21 mouse cellular contexts compared by ENCODE assay signal in genomic region chr10:98629248-98629647, GRCm38 (mm10).
DNase-seq lines count a peak whose midpoint lies in the region; ATAC-seq and TF ChIP-seq lines count a peak whose summit lies in the region.
"Had no signal": no experiment of that assay in that cellular context is flagged by ENCODE, and none has a peak within 500 bp of the region (broad histone marks: within the 10 kb centered on the region; RNA-seq: fewer than 3 reads in every experiment).

No protein-coding gene starts in this region.

- H3K4me2 ChIP-seq in kidney, postnatal 0 days (ENCODE audit: low read length): no peak overlapping the region
- no peak overlapping the region for H3K4me2 ChIP-seq in kidney, embryonic 15.5 days
- H3K4me2 ChIP-seq: embryonic facial prominence, embryonic 15.5 days; forebrain, embryonic 15.5 days; heart, embryonic 11.5 days; heart, embryonic 15.5 days had no signal

- no peak for TF ChIP-seq RAD21 in MEL (IDR thresholded peaks at IDR 0.05; ENCODE audit: low read depth, low read length)

- no peaks in the 10 kb centered on the region for H3K36me3 ChIP-seq in kidney, postnatal 0 days (ENCODE audit: insufficient read depth, low read length)
- no peaks in the 10 kb centered on the region for H3K36me3 ChIP-seq in kidney, embryonic 15.5 days
- H3K36me3 ChIP-seq in MEL (ENCODE audit: control insufficient read depth in 1 of 2, insufficient read depth in 2 of 2, low read length in 2 of 2): peaks cover 0 to 12% of the 10 kb centered on the region in 2 experiments; a peak in 2 of 4 replicates
- H3K36me3 ChIP-seq: embryonic facial prominence, embryonic 15.5 days; forebrain, embryonic 10.5 days; forebrain, embryonic 15.5 days; heart, embryonic 15.5 days had no signal

- peak; percentile 55 to 59 for TF ChIP-seq EP300 in MEL (IDR thresholded peaks at IDR 0.05; ENCODE audit: low read depth in 1 of 2, low read length in 2 of 2)

- no peaks in the 10 kb centered on the region for H3K4me1 ChIP-seq in kidney, postnatal 0 days (replicated peaks; ENCODE audit: insufficient read depth, low read length)
- H3K4me1 ChIP-seq in kidney, embryonic 15.5 days: peaks cover 4% of the 10 kb centered on the region; the same call in 1 of the 2 replicates
- H3K4me1 ChIP-seq in MEL (ENCODE audit: control insufficient read depth in 1 of 2, insufficient read depth in 2 of 2, low read length in 2 of 2): peaks cover 0 to 4% of the 10 kb centered on the region in 2 experiments; a peak in 2 of 4 replicates
- H3K4me1 ChIP-seq: embryonic facial prominence, embryonic 15.5 days; forebrain, embryonic 10.5 days; forebrain, embryonic 15.5 days had no signal

- H3K79me2 ChIP-seq in MEL (ENCODE audit: control insufficient read depth, insufficient read depth, low read length, poor library complexity): no peaks in the 10 kb centered on the region

- DNase-seq in kidney, postnatal 0 days (ENCODE audit: low spot score): peak; percentile 50
- DNase-seq in 3T3-L1 (ENCODE audit: low read depth, low spot score) (peak; percentile 45), MEL (ENCODE audit: low read depth, low spot score) (peak; percentile 12), adipocyte (ENCODE audit: low spot score) (no peak)
- no peak for DNase-seq in cerebellum, postnatal 36 days
- DNase-seq: adrenal gland, postnatal 14 days; cerebellum, adult 18-20 months; cerebellum, adult 9-11 months; embryo, embryonic 11 days; gastrocnemius, postnatal 10 days; heart, adult 2 months; heart, postnatal 14 days had no signal

- no peaks in the 10 kb centered on the region for H3K9me3 ChIP-seq in kidney, postnatal 0 days (replicated peaks; ENCODE audit: low read length)
- no peaks in the 10 kb centered on the region for H3K9me3 ChIP-seq in kidney, embryonic 15.5 days (replicated peaks)
- H3K9me3 ChIP-seq in MEL (replicated peaks; ENCODE audit: insufficient read depth, low read length): no peaks in the 10 kb centered on the region
- H3K9me3 ChIP-seq: embryonic facial prominence, embryonic 15.5 days; forebrain, embryonic 10.5 days; forebrain, embryonic 15.5 days; heart, embryonic 15.5 days had no signal

- no peak overlapping the region for H3K27ac ChIP-seq in kidney, postnatal 0 days
- no peak overlapping the region for H3K27ac ChIP-seq in kidney, embryonic 15.5 days
- H3K27ac ChIP-seq in MEL (ENCODE audit: control insufficient read depth, low read depth, low read length): no peak overlapping the region
- H3K27ac ChIP-seq: embryonic facial prominence, embryonic 15.5 days; forebrain, embryonic 10.5 days; forebrain, embryonic 15.5 days; heart, adult 2 months; heart, embryonic 15.5 days had no signal

- 14% methylated on average over 3 of the region's 3 CpGs for WGBS in kidney, postnatal 0 days
- 10% methylated on average over 3 of the region's 3 CpGs for WGBS in kidney, embryonic 15.5 days

- no peak overlapping the region for H3K4me3 ChIP-seq in kidney, postnatal 0 days (replicated peaks; ENCODE audit: low read depth, low read length)
- H3K4me3 ChIP-seq in kidney, embryonic 15.5 days (replicated peaks): no peak overlapping the region
- H3K4me3 ChIP-seq in MEL (ENCODE audit: control insufficient read depth in 1 of 2, insufficient read depth in 1 of 2, low read depth in 2 of 2, low read length in 2 of 2): no peak overlapping the region
- H3K4me3 ChIP-seq: embryonic facial prominence, embryonic 15.5 days; erythroblast, embryonic 14.5 days; forebrain, embryonic 10.5 days; forebrain, embryonic 15.5 days; heart, adult 2 months; heart, embryonic 15.5 days had no signal

- no peak for ATAC-seq in kidney, postnatal 0 days (replicated peaks; ENCODE audit: low FRiP score, low read depth)
- no peak for ATAC-seq in kidney, embryonic 15.5 days (replicated peaks; ENCODE audit: low FRiP score)
- peak; percentile 35 for ATAC-seq in megakaryocyte progenitor cell, adult 5-6 weeks (replicated peaks; ENCODE audit: poor library complexity)
- ATAC-seq: forebrain, embryonic 15.5 days; hindbrain, embryonic 16.5 days had no signal

- no peaks in the 10 kb centered on the region for H3K27me3 ChIP-seq in kidney, postnatal 0 days (ENCODE audit: insufficient read depth, low read length)
- H3K27me3 ChIP-seq in kidney, embryonic 15.5 days: no peaks in the 10 kb centered on the region
- no peaks in the 10 kb centered on the region; a peak in 1 of 4 replicates for H3K27me3 ChIP-seq in MEL (ENCODE audit: control insufficient read depth in 1 of 2, insufficient read depth in 2 of 2, low read length in 2 of 2)
- H3K27me3 ChIP-seq: embryonic facial prominence, embryonic 15.5 days; forebrain, embryonic 15.5 days; heart, embryonic 15.5 days had no signal

- H3K9ac ChIP-seq in kidney, postnatal 0 days (ENCODE audit: low read depth, low read length): no peak overlapping the region
- no peak overlapping the region for H3K9ac ChIP-seq in kidney, embryonic 15.5 days
- H3K9ac ChIP-seq in MEL (ENCODE audit: control insufficient read depth, low read depth, low read length, poor library complexity, severe bottlenecking): no peak overlapping the region
- H3K9ac ChIP-seq: embryonic facial prominence, embryonic 15.5 days; forebrain, embryonic 15.5 days; heart, embryonic 15.5 days had no signal

- TF ChIP-seq POLR2A in MEL (IDR thresholded peaks at IDR 0.05; ENCODE audit: control insufficient read depth in 1 of 2, insufficient read depth in 1 of 2, low read depth in 1 of 2, low read length in 2 of 2, poor library complexity in 1 of 2): no peak

- TF ChIP-seq CTCF in kidney, postnatal 0 days (IDR thresholded peaks at IDR 0.05; ENCODE audit: low read depth): no peak
- no peak for TF ChIP-seq CTCF in MEL (IDR thresholded peaks at IDR 0.05 in 2 of 3, conservative IDR thresholded peaks at IDR 0.05 in 1 of 3; ENCODE audit: control insufficient read depth in 1 of 3, insufficient read depth in 1 of 3, low read depth in 2 of 3, low read length in 3 of 3, poor library complexity in 1 of 3, severe bottlenecking in 1 of 3)

TF ChIP-seq in MEL, 35 proteins besides CTCF, POLR2A, EP300 and RAD21:
- TF ChIP-seq ETS1 (IDR thresholded peaks at IDR 0.05; ENCODE audit: low read depth, low read length) (peak; percentile 70), GATA1 (IDR thresholded peaks at IDR 0.05; ENCODE audit: low read depth, low read length) (peak; percentile 66), UBTF (IDR thresholded peaks at IDR 0.05; ENCODE audit: borderline replicate concordance, insufficient read depth, low read depth, low read length) (no peak), TCF12 (IDR thresholded peaks at IDR 0.05; ENCODE audit: low read depth, low read length) (peak; percentile 39; the same call in 1 of the 2 replicates)

Comparison
In these comparisons a context has a peak if more than half of its experiments do, and no peak if none do; other contexts are left out.
1. DNase-seq: peak in kidney, postnatal 0 days (single experiment), 3T3-L1 (single experiment) and MEL (single experiment); none in adipocyte (single experiment) and cerebellum, postnatal 36 days (0 of 2).